Mouse (Mus musculus) olfactory bulb, adult 2 months (tissue): ENCODE results near the gene Serpina12.

Experiments
- CTCF ChIP-seq: fragments of 200-500 bp; IDR thresholded peaks from 2 replicates; pipeline ENCODE4 v1.5.1; 2012; ENCODE audit warnings: low read depth, mild to moderate bottlenecking, low read length, moderate library complexity; ENCODE audit not compliant: insufficient read depth
- POLR2A ChIP-seq: fragments of 200-500 bp; IDR thresholded peaks from 2 replicates; pipeline ENCODE4 v1.6.1; 2012; ENCODE audit warnings: mild to moderate bottlenecking, low read depth, low read length, moderate library complexity; ENCODE audit not compliant: insufficient read depth

GRCm38 (mm10) chr12:104055755-104056154 lies 11.5 kb upstream of the Serpina12 start:
- TF ChIP-seq CTCF: no peak
- no peak for TF ChIP-seq POLR2A
